Mouse (Mus musculus): ENCODE measurements around the gene 4930579F01Rik.

The 4930579F01Rik gene

DNA sequence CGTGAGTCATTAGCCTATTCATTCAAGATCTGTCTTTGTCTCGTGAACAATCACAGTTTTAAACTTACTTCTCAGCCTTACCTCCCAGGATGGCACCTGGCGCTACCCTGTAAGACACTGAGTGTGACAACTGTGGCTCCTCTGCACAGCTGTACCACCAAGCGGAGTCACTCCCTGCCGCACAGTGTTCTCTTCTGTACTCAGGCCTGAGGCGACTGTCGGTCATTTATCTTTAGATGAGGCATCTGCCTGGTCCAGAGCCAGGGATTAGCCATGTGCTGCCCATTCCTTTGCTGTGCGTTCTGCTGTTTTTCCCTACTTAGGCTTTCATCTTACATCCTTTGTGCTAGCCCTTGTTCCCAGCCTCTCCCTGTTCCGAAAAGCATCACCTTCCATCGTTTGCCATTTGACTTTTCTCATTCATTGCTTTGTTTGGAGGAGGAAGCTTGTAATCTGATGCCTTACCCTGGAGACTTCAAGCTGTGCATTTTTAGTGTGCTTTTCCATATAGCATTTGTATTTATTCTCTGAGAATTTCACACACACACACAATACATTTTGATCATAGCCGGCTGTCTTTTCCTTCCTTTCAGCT lies 21.9 kb upstream of the 4930579F01Rik start:
- peak; percentile 69 for DNase-seq

DNA sequence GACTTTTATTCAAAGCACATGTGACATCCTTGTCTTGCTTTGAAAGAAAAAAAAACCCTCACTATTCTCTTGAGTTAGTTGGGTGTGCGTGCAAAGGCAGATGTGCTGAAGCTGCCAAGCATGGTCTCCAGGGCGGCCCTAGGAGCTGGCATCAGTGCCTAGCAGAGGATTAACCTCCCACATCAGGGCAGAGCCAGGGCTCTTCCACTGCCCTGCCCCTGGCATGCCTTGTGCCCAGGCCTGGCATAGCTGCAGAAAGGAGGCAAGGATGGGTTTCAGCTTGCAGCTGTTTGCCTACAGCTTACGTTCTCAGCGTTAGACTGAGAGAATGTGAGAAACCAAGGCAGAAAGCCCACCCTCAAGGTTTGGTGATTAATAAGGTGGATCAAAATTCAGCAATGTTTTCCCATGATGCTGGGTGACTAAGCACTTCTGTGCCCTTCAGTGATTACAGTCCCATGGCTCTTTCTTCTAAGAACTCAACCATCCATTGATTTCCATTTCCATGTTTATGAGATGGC lies 18.9 kb upstream of the 4930579F01Rik start:
- DNase-seq: no peak

DNA sequence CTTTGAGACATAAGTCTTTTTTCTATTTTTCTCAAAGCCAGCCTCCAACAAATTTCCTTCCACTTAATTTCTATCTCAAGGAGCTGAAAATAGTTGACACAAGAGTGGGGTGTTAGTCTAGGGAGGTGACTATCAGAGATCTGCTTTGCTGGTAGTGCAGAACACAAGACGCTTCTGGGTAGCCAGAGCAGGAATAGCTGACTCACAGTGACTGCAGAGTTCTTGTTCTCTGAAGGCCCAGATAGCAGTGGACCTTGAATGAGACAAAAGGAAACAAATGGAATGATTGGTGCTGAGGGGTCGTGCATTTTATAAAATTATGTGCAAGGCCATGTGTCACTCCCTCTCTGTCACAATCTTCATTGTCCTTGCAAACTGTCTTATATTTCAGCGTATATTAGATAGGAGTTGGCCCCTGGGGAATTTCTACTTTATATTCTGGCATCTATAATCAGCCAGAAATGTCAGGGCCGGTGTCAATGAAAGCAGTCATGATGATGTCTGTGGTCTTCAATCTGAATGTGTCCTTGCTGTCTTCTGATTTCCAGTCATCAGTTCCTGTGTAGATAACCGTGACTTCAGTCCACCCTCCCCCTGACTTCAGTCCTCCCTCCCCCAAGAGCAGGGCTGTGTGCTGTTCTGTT lies 16.9 kb upstream of the 4930579F01Rik start:
- DNase-seq: no peak

DNA sequence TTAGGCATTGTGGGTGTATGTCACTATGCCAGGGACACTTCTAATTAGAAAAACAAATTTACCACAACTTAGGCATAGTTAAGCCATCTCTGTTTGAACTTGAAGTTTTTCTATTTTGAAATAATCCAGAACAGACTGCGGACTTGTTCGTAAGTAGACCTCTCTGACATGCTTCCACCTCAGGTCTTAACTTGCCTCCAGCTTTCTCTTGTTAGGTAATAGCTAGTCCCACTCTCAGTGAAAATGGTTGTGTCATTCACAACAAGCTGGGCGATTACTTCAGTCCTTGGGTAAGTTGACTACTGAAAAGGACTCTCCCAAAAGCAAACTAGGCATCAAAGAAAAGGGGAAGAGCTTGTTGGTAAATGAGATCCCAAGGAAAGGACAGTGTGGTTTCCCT lies 15.2 kb upstream of the 4930579F01Rik start:
- no peak for DNase-seq

DNA sequence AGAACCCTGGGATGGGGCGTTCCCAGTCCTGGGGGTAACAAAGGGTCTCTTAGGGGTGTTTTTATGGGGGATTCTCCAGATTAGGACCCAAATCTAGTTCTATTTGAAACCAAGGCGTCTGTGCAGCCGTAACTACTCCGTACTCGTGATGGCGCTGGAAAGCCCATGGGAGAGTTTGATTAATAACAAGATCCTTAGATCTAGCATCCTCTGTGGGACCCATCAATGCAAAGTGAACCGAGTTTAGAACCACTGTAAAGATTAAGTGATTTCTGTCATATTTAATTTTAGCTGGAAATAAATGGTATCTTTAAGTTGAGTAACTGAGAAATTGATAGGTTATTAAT lies 5.1 kb upstream of the 4930579F01Rik start:
- peak; percentile 50 for DNase-seq

DNA sequence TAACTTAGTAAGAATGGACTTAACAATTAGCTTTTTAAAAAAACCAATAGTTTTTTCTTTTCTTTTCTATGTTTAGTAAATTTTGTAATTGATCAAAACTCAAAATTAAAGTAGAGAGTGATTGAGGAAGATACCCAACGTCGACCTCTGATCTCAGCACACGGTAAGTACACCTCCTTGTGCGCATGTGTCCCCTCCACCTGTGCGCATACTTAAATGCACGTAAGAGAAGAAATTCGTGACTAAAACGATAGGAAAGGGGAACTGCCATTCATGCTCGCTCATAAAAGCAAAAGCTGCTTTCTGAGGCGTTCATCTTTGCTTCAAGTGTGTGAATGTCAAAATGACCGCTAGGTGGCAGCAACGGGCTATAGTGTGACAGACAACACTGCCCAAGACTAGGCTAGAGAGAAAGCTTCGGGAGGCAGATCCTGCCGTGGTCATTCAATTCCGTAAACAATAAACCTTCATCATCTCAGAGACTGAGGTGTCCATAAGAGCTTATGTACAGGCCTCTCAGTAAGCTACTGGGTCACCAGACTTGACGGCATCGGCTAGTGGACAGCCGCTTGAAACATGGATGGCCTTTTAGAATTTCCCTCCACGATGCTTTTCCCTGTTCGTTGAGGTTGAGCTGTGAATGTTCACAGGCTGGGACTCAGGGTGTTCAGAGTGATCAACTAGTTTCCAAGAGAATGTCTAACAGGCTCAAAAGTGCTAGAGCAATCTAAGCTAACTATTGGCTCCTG lies 4.5 kb upstream of the 4930579F01Rik start:
- peak; percentile 94 for DNase-seq

DNA sequence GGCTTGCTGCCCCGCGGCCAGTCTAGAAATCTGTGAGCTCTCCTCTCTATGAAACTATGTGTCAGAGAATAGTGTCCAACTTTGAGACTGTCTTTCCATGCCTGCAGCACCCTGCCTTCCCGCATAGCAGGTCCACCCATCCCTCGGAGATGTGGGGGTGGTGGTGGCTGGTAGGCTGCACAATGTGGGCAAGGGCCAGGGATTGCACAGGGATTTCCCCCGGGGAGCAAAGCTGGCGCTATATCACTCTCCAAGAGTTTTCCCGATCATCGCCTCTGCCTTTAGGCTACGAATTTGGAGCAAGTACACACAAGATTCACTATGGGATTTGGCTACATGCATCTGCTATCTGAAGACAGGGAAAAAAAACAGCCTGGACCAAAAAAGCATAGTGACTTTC lies 3.9 kb upstream of the 4930579F01Rik start:
- peak; percentile 64 for DNase-seq

DNA sequence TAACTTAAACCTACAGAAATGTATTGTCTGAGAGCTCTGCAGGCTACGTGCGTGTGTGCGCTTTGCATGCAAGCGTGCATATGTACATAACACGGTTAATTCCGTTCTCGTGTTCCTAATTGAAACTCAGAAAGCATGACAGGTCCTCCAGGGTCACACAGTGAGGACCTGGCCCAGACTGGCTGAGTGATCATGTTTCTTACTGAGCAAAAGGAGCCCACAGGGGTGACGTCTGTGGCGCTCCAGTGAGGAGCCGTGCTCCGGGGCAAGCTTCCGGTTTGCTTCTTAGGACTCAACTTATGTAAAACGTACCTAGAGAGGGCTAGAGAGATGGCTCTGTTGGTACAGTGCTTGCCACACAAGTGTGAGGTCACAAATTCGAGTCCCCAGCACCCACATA lies 3.5 kb upstream of the 4930579F01Rik start:
- DNase-seq: peak; percentile 65

DNA sequence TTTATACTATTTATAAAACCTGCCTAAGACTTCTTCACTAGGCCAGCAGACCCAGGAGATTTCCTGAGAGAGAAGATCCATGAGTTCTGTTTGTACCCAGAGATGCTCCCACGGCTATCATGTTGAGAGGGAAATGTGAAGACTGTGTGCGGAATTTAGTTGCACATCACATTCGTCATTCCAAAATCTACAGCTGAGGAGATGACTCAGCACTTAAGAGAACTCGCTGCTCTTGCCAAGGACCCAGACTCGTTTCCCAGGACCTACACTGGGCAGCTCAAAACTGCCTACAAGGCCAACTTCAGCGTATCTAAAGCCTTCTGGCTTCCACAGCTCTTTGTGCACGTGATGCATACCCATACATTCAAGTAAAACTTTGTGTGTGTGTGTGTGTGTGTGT lies 1.4 kb downstream of the 4930579F01Rik start:
- peak; percentile 88 for DNase-seq

DNA sequence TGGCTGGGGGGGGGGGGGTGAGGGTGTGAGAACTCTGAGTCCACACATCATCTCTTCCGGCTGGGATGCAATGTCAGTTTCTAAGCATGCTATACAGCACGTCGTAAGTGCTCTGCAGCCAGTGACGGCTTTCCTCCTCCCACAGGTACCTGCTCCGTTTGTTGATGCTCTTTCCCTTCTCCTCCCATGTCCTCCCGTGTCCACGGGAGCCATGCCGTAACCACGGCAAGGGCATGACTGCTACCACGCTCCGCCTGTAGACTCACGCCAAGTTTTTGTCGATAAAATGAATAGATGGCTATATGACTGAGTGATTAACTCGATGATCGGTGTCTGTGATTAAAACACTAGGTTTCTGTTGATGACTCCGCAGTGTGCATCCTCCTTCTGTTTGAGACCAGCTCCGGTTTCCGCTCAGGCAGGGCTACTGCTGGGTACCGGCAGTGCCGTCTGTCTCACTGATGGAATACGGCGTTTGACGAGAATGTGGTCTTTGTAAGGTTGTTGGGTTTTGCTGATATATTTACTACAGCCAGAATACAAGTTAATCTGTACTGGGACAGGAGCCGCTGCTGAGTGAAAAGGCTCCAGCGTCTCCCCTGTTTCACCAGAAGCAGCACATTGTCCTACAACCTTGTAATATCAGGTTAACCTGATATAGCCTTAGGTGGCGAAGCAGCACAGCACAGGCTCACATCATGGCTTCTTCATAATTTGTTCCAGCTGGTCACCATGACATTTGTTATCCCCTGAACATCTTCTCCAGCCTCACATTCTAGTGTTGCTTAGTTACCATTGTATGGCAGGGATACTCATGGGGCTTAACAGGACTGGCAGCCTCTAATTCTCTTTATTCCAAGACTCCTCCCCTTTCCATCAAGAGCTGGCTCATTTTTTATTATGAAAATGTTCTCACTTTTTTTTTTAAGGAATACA lies 7.4 kb downstream of the 4930579F01Rik start:
- peak; percentile 67 for DNase-seq

DNA sequence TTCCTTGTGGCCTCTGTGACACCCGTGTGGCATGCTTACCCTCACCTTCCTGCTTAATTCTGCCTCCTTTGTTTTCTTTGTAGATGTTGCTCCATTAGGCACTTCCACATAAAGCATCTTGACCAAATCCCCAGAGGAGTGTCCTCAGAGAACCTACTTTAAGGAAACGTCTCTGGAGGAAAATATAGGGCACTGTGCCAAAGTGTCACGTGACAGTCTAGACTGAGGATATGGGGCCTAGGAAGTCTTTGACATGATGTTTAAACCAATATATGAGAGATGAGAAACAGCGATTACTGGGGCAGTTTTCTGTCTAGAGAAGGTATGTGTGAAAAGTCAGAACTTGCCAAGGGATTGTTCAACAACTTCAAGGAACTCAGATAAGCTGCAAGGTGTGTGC lies 8.3 kb downstream of the 4930579F01Rik start:
- peak; percentile 89 for DNase-seq

DNA sequence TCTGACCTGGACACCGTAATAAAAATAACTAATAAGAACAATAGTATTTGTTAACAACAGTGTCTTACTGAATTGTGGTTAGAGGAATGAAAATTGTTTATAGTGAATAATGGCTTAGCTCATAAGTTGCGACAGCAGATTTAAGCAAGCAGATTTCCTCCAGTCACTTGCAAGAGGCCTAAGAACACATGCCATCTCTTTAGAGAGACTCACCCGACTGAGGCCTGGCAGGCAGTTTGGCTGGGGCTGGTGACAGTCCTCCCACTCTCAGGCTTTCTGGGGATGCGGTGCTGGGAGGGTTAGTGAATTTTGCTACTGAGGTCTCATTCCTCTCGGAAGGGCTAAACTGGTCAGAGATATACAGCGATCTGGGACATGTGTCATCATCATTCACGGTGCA lies 10.3 kb downstream of the 4930579F01Rik start:
- peak; percentile 55 for DNase-seq

DNA sequence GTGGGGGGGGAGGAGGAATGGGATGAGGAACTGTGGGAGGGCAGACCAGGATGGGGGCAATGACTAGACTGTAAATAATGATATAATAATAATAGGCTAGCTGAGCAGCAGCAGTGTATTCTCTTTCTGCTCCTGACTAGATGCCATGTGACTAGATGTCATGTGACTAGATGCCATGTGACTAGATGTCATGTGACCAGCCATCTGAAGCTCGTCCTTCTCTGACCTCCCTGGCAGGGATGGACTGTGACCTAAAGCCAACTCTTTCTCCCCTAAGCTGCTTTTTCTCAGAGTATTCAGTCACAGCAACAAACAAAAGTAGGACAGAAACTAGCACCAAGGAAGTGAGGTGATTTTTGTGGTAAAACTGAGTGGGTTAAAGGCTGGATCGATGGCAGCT lies 11.6 kb downstream of the 4930579F01Rik start:
- no peak for DNase-seq

DNA sequence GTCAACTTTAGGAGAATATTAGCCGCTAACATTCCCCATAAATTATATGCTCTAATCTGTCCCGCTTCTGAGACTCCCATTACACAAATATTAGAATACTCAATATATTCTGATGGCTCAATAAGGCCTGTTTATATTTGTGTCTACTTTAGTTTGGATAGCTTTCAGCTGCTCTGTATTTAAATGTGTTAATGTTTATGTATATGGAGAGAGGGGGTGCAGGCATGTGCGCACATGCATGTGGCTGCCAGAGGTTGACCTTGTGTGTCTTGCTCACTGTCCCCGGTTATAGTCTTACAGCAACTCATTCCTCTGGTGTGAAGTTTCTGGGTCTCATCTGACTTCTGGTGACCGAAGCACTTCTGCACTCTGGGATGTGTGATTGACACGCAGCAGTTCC lies 18.1 kb downstream of the 4930579F01Rik start:
- DNase-seq: no peak

DNA sequence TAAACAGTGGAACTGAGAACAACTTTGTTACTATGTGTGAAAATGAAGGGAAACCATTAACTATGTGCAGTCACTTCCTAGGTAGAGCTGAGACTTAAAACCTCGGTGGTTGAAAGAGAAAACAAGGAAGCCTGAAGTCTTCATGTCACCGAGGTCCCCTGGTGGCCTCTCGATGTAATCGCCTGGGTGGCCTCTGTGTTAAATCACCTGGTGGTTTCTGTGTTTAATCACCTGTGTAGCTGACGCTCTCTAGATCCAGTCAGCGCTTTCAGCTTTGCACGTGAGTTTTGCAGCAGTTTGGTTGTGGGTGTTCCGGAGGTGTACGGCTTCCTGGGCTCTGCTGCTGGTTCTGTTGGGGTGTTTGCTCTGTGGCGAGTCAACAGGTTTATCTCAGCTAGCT lies 20.3 kb downstream of the 4930579F01Rik start:
- peak; percentile 59 for DNase-seq

DNA sequence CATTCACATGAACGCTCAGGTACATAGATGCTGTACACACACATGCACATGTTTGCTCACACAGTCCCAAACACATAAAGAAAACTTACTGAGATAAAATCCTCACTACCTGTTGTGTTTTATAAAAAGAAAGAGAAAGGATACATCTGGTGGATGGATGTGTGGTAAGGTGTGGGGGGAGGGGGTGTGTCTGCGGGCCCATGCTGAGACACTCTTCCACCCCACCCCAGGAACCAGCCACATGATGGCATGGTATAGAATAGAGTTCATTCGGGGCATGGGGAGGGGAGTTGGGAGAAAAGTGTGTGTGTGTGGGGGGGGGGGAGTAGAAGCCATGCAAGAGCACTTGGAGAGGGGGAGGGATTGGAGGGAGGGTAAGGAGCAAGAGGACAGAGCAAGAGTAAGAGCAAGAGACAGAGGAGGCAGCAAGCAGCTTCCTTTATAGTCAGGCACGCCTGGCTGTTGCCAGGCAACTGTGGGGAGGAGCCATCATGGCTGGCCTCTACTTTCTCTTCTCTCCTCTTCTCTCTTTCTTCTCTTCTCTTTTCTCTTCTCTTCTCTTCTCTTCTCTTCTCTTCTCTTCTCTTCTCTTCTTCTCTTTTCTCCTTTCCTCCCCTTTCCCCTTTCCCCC lies 31.0 kb downstream of the 4930579F01Rik start:
- peak; percentile 58 for DNase-seq

DNA sequence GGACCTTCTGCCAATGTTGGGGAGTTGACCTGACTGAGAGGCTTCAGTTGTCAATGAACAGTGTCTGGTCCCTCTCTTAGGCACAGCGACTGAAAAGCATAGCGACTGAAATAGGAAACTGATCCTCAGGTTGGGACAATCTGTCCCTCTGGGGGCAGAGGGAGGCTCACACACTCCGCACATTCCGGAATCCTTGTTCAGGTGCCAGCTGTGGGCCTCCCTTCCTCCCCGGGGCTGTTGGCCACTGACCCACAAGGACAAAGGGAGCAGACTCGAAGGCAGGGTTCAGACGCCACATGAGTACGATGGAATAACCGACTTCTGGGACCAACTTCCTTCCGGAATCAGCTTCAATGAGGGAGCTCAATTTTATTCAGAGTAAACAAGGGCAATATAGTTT lies 32.0 kb downstream of the 4930579F01Rik start:
- DNase-seq: peak; percentile 74

DNA sequence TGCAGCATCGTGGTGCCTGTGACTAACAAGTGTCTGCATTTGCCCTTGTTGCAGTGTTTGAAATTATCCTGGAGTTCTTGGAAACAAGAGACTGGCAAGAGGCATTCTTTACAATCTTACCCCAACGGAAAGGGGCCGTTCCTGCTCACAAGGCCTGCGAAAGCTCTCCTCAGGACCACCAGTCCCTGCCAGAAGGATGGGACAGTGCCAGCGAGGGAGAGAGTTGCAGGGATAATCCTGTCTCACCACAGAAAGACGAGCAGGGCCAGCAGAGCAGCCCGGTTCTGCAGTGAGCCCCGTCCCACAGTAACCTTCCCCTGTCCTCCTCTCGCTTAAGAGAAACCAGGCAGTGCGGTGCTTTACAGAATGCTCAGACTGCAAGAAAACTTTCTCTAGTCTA lies 37.0 kb downstream of the 4930579F01Rik start:
- no peak for DNase-seq

DNA sequence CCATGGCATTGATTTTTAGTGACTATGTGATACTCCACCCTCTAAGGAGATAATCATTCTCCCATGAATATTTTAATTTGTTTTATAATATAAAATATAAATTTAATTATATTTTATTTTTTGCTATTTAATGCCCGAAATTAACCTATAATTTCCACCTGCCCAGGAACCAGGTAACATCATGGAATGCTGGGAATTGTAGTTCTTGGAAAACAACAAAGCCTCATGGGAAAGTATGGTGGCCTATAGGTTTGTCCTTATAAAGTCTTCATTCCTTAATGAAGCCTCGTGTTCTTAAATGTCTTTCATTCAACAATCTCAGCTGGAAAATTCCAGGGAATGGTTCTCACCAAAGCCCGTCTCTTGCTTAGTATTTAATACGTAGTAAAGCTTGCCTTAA lies 38.6 kb downstream of the 4930579F01Rik start:
- DNase-seq: no peak

DNA sequence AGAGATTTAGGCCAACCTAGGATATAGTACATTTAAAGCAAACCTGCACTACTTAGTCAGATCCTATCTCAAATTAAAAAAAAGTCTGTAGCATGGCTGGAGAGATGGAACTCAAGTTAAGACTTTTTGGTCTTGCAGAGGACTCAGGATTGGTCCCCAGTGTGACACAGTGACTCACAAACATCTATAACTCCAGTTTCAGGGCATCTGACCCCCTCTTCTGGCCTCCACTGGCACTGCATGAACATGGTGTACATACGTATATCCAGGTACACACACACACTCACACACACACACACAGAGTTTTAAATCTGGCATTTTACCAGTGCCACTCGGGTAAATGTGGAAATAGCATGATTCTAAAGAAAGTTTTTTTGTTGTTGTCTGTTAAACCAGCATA lies 44.8 kb downstream of the 4930579F01Rik start:
- DNase-seq: no peak

DNA sequence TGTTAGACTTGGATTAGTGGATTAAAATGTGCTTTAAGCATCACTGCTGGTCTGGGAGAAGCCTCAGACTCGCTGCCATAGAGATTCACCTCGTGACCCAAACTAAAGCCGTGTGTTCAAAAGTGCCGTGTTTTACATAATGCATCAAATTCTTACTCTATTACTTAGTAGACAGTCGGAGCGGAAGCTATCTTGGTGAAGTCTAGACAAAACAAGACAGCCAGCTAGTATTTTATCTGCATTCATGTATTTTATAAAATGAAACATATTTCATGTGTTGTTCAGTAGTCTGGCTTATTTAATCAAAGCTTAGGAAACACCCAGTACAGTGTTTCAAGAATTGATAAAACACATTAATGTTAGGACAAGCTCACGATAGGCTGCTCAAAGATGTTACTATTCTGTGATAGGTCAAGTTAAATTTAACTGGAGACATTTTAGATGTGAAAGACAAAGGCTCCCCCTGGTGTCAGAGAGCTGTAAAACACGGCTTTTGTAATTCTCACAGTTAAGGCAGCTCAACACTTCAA lies 48.9 kb downstream of the 4930579F01Rik start, which contains the start of gene Mttp:
Gene Mttp, minus strand, starts transcription at position 327 of the 530 bp plus-strand sequence.
- DNase-seq: no peak

DNA sequence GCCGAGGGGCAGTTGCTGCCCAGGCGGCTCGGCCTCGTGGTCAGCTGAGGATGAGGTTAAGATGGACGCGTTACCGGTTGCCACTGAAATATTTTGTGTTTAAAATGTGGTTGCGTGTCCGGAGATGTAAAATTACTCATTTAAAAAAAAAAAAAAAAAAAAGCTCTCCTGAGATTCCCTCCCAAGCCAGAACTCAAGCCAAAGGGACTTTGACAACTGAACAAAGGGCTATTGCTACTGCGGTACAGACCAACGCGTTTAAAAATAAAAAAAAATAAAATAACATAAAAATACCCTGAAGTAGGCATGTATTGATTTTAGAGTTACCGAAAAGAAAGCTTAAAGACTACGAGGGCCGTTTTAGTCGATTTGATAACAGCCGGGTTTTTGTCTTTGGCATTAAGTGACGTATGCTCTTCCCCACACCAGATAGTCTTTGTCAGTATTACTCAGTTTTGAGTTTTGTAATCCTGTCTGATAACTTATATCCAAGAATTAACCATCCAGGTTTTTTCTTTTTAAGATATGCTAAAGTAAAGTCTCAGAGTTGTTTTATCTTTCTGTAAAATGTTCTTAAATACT lies 49.5 kb downstream of the 4930579F01Rik start:
- DNase-seq: no peak
